Mouse (Mus musculus): ENCODE measurements around the gene Afap1.
A peak's percentile ranks its signal among the peaks of the same experiment; 100 is the strongest.

The Afap1 gene

GRCm38 (mm10) chr5:35980542-35980941 is 87.4 kb downstream of the Afap1 start:
- DNase-seq: no peak

- DNase-seq: no peak
Measured at GRCm38 (mm10) chr5:35981341-35981740, 88.2 kb downstream of the Afap1 start.

DNA sequence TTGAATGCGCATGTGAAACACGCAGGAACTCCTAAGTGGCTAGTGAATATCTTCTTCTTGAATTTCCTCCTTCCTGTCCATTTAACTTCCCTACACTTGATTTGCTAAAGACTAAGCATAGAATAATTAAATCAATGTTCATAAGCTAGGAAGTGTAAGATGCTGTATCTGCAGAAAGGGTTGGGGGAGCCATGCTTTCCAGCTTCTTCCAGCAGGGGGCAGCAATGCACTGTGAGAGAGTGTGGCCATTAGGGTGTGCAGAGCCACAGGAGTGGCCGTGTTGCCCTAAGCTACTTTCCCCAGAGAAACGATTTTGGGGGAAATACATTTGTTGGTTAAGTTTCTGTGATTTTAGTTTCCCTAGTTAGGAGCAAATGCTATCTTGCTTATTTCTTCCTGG is 88.9 kb downstream of the Afap1 start:
- DNase-seq: peak; percentile 72 to 80

DNA sequence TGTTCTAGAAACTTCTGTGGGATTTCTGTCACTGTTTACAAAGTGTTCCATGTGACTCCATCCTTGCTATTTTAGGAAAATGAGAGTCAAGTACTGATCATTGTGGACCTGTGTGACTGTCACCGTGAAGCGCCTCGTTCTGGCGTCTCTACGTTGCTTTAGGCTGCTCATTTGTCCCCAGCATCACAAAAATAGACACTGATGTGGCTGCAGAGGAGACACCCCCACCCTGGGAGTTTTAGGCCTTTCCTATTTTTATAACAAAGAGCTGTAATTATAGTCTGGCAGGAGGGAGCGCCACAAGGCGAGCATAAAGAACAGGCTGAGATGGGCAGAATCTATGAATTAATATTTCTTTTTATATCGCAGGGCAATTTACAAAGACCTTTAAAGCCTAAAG is 92.5 kb downstream of the Afap1 start:
- DNase-seq: no peak

DNA sequence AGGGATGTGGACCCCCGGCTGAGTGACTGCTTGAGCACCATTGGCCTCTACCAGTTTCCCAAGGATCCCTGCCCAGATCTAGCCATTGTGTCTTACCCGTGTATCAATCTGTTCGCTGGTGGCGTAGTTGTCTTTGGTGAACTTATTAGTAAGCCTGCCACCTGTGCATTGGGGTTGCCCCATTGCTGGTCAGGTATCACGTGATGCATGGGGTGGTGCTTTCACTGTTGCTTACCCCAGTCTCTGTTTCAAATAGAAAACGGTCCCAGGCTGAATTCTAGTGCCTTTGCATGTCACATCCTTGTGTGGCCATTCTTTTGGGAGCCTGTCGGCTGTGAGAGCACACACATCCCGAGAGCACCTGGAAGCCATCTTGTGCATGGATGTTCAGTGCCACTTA is 95.0 kb downstream of the Afap1 start:
- no peak for DNase-seq

GRCm38 (mm10) chr5:35989506-35989905 is 96.4 kb downstream of the Afap1 start:
- DNase-seq: no peak

GRCm38 (mm10) chr5:35989986-35990735 is 97.0 kb downstream of the Afap1 start:
- peak; percentile 50 to 71 for DNase-seq

GRCm38 (mm10) chr5:36003797-36004196 is 110.7 kb downstream of the Afap1 start:
- DNase-seq: no peak

GRCm38 (mm10) chr5:36006106-36006505 is 113.0 kb downstream of the Afap1 start:
- no peak for DNase-seq

- no peak for DNase-seq
Measured at GRCm38 (mm10) chr5:36006586-36006985, 113.5 kb downstream of the Afap1 start.

DNA sequence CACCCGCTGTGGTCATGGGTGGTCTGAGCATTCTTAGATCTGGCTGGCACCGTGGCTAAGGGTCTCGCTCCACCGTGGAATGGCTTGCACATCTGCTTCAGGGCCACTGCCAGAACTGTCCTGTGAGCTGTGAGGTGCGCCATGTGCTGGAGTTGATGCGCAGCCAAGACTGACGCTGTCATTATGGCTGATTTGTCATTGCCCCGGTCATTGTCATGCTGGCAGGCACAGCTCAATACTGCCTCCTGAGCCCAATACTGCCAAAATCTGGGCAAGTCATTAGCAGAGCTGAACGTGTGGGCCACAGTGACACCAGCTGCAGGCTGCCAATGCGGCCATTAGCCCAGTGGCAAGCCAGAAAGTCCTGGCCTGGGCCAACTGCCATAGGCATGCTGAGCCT is 114.5 kb downstream of the Afap1 start:
- DNase-seq: peak; percentile 35 to 41

DNA sequence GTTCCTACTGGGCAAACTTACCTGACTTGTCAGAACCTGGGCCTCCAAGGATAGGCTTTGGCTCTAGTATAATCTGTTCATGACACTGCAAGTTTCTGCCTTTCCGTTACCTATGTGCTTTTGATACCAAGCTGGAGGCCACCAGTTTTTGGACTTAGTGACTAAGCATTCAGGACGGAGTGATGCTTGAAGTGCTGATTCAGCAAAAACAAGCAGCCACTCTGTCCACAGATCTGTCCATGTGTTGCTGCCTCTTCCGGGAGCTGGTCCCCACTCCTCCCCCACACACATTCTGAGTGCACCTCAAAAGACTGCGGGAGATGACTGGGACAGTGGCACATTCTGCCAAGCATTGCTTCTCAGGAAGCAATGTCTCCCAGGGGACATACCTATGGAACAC is 116.3 kb downstream of the Afap1 start:
- DNase-seq: no peak

GRCm38 (mm10) chr5:36018366-36018765 is 125.2 kb downstream of the Afap1 start:
- no peak for DNase-seq

- DNase-seq: no peak
Measured at GRCm38 (mm10) chr5:36021091-36021490, 128.0 kb downstream of the Afap1 start.

GRCm38 (mm10) chr5:36022361-36022760 is 129.2 kb downstream of the Afap1 start:
- DNase-seq: no peak

DNA sequence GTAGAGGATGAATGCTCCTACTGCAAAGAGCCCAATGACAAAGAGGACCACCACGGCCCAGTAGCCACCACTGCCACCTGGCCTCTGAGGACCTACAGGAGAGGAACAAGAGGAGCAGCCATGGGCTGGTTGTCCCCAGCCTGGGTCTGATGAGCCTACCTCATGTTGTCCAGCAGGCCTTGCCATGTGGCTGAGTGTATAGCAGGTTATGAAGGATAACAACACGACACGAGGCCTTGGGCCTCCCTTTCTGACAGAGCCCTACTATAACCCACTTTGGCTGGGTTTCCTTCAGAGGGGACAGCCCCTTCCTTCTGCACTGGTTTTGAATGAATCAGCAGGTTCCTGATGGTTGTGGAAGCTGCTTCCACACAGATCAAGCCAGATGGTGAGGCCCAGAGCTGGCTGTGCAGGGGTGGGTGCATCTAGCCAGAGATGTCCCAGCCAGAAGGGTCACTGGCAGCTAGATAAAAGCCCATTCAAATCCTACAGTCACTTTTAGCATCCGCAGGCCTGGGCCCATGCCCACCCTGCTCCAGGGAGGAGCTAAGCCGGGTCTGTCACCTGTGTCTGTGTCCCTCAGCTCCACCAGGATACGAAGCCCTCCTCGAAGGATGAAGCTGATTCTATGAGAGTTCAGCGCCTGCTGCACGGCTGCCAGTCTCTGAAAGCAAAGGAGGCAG is 131.0 kb downstream of the Afap1 start:
- DNase-seq: no peak

DNA sequence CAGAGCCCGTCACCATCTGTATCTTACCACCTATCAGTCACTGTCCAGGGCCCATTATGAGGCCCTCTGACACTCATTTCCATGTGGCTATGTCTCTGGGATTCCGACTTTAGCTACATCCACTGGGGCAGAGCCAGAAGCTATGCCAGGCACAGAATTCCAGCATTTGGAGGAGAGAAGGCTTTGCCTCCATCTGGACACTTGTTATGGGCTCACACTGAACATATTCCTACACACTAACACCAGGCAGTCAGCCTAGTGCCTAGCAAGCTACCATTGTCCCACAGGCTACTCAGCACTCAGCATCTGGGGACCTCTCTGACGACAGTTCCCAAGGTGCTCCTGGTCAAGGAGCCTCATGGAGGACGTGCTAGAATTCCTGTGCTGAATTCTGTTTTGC is 132.0 kb downstream of the Afap1 start:
- DNase-seq: no peak

- peak in 1 of 2 experiments; percentile 23 for DNase-seq
Measured at GRCm38 (mm10) chr5:36033531-36034426, 140.7 kb downstream of the Afap1 start.

DNA sequence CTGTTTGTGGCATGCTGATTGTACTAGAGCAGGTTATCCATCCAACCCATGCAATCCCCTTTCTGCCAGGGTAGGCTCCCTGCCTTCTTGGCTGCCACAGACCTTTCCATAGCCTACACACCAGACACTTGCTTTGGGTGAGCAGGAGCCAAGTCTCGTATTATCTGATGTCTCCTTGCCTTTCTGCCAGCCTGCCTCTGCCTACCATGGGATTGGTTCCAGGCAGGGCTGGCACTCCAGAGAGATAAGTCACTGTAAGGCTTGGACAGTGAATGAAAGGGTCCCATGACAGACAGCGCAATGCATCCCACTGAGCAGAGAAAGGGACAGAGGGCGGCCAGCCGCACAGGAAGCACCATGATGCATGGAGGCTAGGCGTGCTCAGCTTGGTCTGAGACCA is 146.5 kb downstream of the Afap1 start:
- DNase-seq: no peak

- DNase-seq: peak in 1 of 2 experiments; percentile 5
Measured at GRCm38 (mm10) chr5:36040398-36041235, 147.5 kb downstream of the Afap1 start.

DNA sequence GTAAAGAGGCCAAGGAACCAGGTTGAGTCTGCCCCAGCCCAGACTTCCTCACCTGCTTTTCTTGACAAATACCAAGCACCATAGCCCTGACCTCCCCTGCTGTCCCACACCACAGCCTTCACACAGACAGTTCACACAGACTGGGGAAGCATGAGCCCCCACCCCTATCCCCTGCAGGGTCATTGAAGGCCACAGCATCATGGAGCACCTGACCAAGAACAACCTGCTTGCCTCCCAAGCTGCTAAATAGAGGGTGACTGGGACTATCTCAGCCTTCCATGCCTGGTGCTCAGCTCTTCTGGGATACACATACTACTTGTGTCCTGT is 148.1 kb downstream of the Afap1 start:
- no peak for DNase-seq

- DNase-seq: no peak
Measured at GRCm38 (mm10) chr5:36041756-36042155, 148.6 kb downstream of the Afap1 start.

DNA sequence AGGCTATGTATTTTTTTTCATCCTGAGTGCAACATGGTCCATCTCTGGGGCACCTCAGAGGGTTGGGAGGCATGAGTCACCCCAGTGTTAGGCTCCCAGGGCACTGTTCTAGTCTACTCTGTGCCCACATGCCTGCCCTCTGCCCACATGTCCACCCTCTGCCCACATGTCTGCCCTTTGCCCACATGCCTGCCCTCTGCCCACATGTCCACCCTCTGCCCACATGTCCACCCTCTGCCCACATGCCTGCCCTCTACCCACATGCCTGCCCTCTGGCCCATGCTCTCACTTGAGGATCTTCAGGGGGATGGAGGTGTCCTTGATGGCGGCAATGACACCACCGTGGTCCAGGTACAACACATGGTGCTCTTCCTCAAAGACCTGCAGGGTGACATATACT is 150.0 kb downstream of the Afap1 start:
- DNase-seq: no peak
